Comparison of ENCODE assay signal across 8 mouse cellular contexts in the genomic region with DNA sequence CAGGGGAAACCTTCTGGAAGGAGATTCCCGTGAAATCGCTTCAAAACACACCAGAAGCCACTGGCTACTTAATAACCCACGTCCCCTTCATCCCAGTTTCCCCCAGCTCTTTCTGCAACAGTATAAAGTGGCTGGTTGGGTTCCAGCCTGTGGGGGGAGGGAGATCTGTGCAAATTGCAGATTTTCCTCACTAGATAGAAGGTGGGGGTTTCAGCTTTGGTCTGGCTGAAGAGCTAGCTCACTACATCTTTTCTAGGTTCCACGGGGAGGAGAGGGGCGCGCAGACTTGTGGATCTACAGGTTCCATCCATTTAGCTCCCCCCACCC. TPM values are rescaled to one million over a fixed set of nuclear protein-coding genes. Genes with fewer than 3 reads are reported as not detected.
DNase-seq lines count a peak whose midpoint lies in the region; ATAC-seq lines count a peak whose summit lies in the region.

No protein-coding gene starts in this region.

- H3K27ac ChIP-seq in neural tube, embryonic 11.5 days (ENCODE audit: low read depth, low read length) = no peak overlapping the region
- H3K27ac ChIP-seq in hindbrain, embryonic 14.5 days = no peak overlapping the region
- H3K27ac ChIP-seq in midbrain, embryonic 14.5 days (replicated peaks; ENCODE audit: low read depth, low read length) = no peak overlapping the region

- 0 out of 2 replicates have a peak, but pooled peaks cover 2% of the 10 kb centered on the region for H3K4me1 ChIP-seq in neural tube, embryonic 11.5 days (ENCODE audit: control insufficient read depth, insufficient read depth, low read length)
- H3K4me1 ChIP-seq in hindbrain, embryonic 14.5 days (replicated peaks; ENCODE audit: control insufficient read depth, insufficient read depth, low read length) = no peaks in the 10 kb centered on the region
- 0 out of 2 replicates have a peak, but pooled peaks cover 3% of the 10 kb centered on the region for H3K4me1 ChIP-seq in midbrain, embryonic 14.5 days (ENCODE audit: control insufficient read depth, insufficient read depth, low read length)

- H3K9ac ChIP-seq in neural tube, embryonic 11.5 days (ENCODE audit: low read length) = no peak overlapping the region; the same call in 1 of the 2 replicates
- peak overlapping the region; percentile 59 for H3K9ac ChIP-seq in hindbrain, embryonic 14.5 days
- peak overlapping the region; percentile 52 for H3K9ac ChIP-seq in midbrain, embryonic 14.5 days (replicated peaks; ENCODE audit: low read length)

- peak; percentile 58 to 67 for DNase-seq in cerebellum, postnatal 10 days
- no peak for DNase-seq in cerebellum, adult 18-20 months
- no peak for DNase-seq in neural tube, embryonic 11.5 days (ENCODE audit: low spot score)
- DNase-seq in neural tube, embryonic 10.5 days (ENCODE audit: extremely low spot score, low spot score) = no peak
- no peak for DNase-seq in hindbrain, embryonic 14.5 days (ENCODE audit: low spot score)
- DNase-seq in midbrain, embryonic 14.5 days = no peak
- DNase-seq in cerebellum, adult 9-10 months = no peak
- DNase-seq in ovary, postnatal 14 days (ENCODE audit: low spot score) = no peak

- 0 out of 2 replicates have a peak, but pooled peaks have one; percentile 1 for ATAC-seq in neural tube, embryonic 11.5 days (ENCODE audit: insufficient read depth, low FRiP score, low TSS enrichment)
- no peak for ATAC-seq in hindbrain, embryonic 14.5 days (ENCODE audit: low FRiP score)
- no peak for ATAC-seq in midbrain, embryonic 14.5 days (ENCODE audit: low FRiP score, low TSS enrichment)

- H3K9me3 ChIP-seq in neural tube, embryonic 11.5 days (ENCODE audit: control insufficient read depth, low read length) = no peaks in the 10 kb centered on the region
- no peaks in the 10 kb centered on the region for H3K9me3 ChIP-seq in hindbrain, embryonic 14.5 days (ENCODE audit: control insufficient read depth, low read length)
- H3K9me3 ChIP-seq in midbrain, embryonic 14.5 days (ENCODE audit: control insufficient read depth, low read length) = 0 out of 2 replicates have a peak, but pooled peaks cover 3% of the 10 kb centered on the region

- H3K27me3 ChIP-seq in neural tube, embryonic 11.5 days (ENCODE audit: control insufficient read depth, insufficient read depth, low read length) = peaks cover 7% of the 10 kb centered on the region; the same call in 1 of the 2 replicates
- peaks cover 11% of the 10 kb centered on the region; the same call in 1 of the 2 replicates for H3K27me3 ChIP-seq in hindbrain, embryonic 14.5 days (ENCODE audit: control insufficient read depth, insufficient read depth, low read length)
- no peaks in the 10 kb centered on the region for H3K27me3 ChIP-seq in midbrain, embryonic 14.5 days (ENCODE audit: control insufficient read depth, insufficient read depth, low read length)

- peak overlapping the region; percentile 96 for H3K4me2 ChIP-seq in neural tube, embryonic 11.5 days (ENCODE audit: low read depth)
- peak overlapping the region; percentile 77 for H3K4me2 ChIP-seq in hindbrain, embryonic 14.5 days (replicated peaks)
- peak overlapping the region; percentile 97 for H3K4me2 ChIP-seq in midbrain, embryonic 14.5 days (ENCODE audit: low read length)

- H3K4me3 ChIP-seq in neural tube, embryonic 11.5 days (ENCODE audit: low read depth, low read length) = peak overlapping the region; percentile 60
- H3K4me3 ChIP-seq in hindbrain, embryonic 14.5 days (replicated peaks; ENCODE audit: low read length) = peak overlapping the region; percentile 56
- H3K4me3 ChIP-seq in midbrain, embryonic 14.5 days (replicated peaks; ENCODE audit: low read depth, low read length) = peak overlapping the region; percentile 59

- WGBS in neural tube, embryonic 11.5 days = 2% methylated on average over 6 of the region's 6 CpGs
- 0% methylated on average over 6 of the region's 6 CpGs for WGBS in hindbrain, embryonic 14.5 days
- 0% methylated on average over 6 of the region's 6 CpGs for WGBS in midbrain, embryonic 14.5 days

- no peaks in the 10 kb centered on the region for H3K36me3 ChIP-seq in neural tube, embryonic 11.5 days (ENCODE audit: control insufficient read depth, insufficient read depth, low read length)
- H3K36me3 ChIP-seq in hindbrain, embryonic 14.5 days (replicated peaks; ENCODE audit: control insufficient read depth, insufficient read depth) = no peaks in the 10 kb centered on the region
- no peaks in the 10 kb centered on the region for H3K36me3 ChIP-seq in midbrain, embryonic 14.5 days (ENCODE audit: control insufficient read depth, insufficient read depth, low read length)

RNA-seq across cellular contexts. Expression of a gene that starts 0.7 kb away (rescaled TPM):
- 3.8 and 4.3 TPM in 2 replicates for polyA plus RNA-seq in neural tube, embryonic 11.5 days (2014; fragmentation: Nextera tagmentation; extraction: Ambion mirVana)
- polyA plus RNA-seq in hindbrain, embryonic 14.5 days (2014; fragmentation: Nextera tagmentation; extraction: Ambion mirVana) = 6.0 and 6.1 TPM in 2 replicates
- 3.1 and 3.3 TPM in 2 replicates for polyA plus RNA-seq in midbrain, embryonic 14.5 days (2014; fragmentation: Nextera tagmentation; extraction: Ambion mirVana)

Comparison
In these comparisons a context has a peak if more than half of its experiments do, and no peak if none do; other contexts are left out.
1. DNase-seq: peak in cerebellum, postnatal 10 days (2 of 2); none in cerebellum, adult 18-20 months (0 of 2), neural tube, embryonic 11.5 days (single experiment), neural tube, embryonic 10.5 days (single experiment), hindbrain, embryonic 14.5 days (single experiment), midbrain, embryonic 14.5 days (single experiment), cerebellum, adult 9-10 months (single experiment) and ovary, postnatal 14 days (single experiment).
2. Peak in every context shown above with its lines, with median percentiles within 50 percentile points of each other: H3K4me2 ChIP-seq and H3K4me3 ChIP-seq.